Mouse (Mus musculus): ENCODE results near the gene Mmp11.

Gene Mmp11

DNA sequence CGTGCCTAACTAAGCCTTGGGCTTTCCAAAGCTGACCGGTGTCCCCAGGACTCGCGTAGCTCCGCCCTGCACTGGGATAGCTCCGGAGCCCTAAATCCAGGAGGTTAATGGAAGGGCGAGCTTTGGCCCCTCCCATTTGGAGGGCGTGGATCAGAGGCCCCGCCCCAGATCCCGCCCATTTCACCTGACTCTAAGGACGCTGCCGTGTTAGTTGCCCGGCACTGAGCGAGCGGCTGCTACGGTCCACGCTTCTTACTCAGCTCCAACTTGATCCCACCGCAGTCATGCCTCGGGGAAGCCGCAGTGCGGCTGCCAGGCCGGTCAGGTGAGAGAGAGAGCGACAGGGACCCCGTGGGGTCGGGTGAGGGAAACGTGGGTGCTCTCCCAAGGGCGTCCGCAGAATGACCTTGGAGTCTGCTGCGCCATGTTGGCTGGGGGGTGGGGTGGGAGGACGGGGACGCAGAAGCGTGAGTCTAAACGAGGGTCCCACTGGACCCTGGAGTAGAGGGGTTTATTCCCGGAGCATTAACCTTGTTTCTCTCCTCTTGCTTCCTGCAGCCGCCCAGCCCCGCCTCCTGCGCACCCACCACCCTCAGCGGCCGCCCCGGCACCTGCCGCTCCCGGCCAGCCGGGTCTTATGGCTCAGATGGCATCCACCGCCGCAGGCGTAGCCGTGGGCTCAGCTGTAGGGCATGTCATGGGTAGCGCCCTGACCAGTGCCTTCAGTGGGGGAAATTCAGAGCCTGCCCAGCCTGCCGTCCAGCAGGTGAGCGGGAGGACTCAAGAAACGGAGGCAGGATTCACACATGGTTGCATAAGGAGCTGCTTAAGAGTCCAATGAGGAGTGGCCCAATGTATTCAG is at the start of gene Mmp11:
Gene Mmp11, minus strand, starts transcription at position 817 of the 862 bp plus-strand sequence.
- DNase-seq = peak; percentile 78

DNA sequence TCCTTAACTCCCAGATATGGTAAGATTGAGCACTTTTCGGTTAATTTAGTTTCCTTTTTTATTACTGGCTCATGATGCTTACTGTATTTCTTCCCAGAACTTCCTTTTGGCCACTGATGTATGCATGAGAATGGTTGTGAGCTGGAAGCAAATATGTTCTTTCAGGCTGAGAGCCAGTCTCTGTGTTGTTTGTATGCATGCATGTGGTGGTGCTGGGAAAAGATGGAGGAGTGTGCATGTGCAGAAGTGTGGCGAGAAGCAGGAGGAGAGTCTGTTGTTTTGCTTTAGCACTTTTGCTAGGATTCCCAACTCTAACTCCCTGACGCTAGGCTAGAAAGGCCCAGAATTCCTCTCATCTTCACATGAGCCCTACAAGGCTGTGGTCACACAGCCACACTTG is 43.1 kb upstream of the Mmp11 start:
- DNase-seq = peak; percentile 11

DNA sequence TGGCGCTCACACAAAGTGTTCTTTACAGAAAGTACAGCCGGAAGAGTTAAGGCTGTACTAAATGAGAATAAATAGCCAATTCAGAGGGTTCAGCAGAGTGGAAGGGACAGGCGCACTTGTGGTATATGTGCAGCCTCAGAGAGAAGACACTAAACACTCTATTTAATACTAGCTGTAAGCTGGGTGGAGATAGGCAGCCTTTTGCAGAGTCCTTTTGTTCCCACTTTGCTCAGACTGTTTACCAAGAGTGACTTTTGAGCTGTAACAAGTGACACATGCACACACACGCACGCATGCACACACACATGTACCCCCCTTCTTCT is 42.5 kb upstream of the Mmp11 start:
- DNase-seq = no peak

DNA sequence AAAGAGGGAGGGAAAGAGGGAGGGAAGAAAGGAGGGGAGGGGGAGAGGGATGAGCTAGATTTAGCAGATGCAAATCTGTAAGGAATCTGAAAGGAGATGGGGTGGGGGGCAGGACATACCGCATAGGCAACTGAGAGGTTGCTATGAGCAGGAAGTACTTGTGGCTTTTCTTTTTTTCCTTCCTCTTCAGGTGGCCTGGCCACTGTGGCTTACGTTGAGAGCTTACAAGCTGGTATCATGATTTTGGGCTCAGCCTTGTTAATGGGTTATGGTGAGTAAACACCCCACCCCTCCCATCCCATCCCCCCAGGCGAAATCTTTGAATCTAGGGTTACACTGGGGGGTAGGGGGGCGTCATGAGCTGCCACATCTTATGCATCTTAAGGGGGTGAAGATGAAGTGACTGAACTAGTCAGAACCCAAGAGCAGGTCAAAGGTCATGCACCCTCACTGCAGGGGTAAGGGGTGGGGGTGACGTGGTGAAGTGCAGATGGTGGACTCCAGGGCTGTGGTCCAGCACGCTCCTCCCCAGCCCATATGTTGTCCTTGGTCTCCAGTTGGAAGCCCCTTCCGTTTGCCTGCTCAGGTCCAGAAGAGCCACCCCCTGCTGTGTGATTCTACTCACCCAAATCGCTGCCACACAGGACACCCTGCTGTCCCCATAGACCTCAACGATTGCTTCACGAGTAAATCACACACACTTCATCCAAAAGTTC is 42.0 kb upstream of the Mmp11 start:
- DNase-seq = no peak

DNA sequence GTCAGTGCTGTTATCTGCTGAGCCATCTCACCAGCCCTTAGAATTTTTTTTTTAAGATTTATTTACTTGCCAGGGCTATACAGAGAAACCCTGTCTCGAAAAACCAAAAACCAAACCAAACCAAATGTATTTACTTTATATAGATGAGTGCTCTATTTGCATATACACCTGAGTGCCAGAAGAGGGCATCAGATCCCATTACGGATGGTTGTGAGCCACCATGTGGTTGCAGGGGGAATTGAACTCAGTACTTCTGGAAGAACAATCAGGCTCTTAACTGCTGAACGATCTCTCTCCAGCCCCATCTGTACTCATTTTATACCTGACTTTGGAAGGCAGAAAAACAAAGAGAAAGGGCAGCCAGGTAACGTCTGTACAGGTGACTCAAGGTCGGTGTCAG is 38.9 kb upstream of the Mmp11 start:
- DNase-seq = no peak

DNA sequence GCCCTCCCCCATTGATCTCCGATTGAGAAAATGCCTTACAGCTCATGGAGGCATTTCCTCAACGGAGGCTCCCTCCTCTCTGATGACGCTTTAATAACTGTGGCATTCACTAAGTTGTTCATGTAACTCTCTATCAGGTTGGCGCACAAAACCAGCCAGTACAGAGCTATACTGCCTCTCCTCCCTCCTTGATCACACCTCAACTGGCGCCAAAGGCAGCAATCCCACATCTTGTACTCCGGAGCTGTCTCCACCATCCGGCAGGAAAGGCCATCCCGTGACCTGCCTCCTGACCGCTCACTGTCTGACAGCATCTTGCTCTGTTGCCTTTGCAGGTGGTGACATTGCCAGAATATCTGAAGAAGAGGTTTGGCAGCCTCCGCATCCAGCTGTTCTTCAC is 37.5 kb upstream of the Mmp11 start:
- DNase-seq = no peak

DNA sequence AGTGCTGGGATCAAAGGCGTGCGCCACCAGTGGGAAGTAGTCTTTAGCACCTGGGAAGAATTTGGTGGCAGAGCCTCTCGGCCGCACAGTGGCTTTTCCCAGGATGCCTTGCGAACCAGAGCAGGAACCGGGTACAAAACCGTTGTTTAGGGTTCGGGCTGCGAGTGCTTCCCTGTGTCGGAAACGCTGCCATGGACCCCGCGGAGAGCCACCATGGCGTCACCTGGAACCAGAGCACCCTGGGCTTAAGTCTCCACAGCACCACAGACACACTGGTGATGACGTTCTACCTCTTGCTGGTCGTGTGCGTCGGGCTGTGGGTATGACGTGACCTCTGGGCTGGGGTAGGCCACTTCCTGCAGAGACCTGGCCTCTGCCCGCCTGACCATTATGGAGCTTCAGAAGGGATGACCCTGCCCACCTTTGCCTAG is 18.1 kb upstream of the Mmp11 start, which contains the start of gene Gm5134:
Gene Gm5134, plus strand, starts transcription at position 134 of the 431 bp plus-strand sequence.
- no peak for DNase-seq

DNA sequence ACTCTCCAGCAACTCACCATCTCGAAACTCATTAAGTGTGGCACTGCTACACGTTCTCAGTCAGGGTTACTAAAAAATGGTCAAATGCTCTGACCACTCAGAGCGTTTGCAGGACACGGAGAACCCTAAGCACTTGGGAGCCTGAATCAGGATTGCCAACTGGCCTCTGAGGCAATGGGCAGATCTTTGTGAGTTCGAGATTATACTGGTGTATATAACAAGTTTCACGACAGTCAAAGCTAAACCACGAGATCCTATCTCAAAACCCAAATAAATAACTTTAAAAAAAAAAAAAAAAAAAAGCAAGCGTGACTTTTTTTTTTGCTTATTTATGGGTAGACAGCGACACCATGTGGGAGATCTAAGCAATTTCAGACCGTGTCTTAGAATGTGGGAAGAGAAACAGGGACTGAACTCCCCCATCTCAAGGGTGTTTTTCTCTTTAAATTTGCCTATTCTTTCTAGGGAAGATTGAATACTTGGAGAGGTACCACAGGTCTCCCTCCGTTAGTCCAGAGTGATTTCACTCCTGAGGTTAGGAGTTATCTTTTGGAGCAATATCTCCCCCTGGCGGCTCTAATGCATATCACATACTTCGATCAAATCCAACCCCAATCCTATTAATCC is 15.2 kb upstream of the Mmp11 start:
- DNase-seq = no peak

DNA sequence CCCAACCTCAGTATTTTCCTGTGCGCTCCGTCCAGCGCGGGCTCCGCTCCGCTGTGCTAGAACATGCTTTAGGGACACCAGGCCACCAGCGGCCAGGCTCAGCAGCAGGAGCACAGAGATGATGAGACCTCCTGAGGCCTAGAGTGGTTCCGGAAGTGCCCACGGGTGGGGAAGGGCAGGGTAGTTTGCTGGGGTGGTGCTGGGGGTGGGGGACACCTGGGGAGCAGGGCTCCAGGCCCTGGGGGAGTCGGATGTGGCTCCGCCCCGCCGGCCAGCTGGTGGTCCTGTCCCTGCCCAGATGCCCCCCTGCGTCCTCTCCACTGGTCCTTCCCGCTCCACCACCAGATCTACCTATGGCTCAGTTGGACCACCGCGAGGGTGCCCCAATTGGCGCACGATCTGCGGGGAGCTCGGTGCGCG is 14.5 kb upstream of the Mmp11 start:
- DNase-seq = no peak

DNA sequence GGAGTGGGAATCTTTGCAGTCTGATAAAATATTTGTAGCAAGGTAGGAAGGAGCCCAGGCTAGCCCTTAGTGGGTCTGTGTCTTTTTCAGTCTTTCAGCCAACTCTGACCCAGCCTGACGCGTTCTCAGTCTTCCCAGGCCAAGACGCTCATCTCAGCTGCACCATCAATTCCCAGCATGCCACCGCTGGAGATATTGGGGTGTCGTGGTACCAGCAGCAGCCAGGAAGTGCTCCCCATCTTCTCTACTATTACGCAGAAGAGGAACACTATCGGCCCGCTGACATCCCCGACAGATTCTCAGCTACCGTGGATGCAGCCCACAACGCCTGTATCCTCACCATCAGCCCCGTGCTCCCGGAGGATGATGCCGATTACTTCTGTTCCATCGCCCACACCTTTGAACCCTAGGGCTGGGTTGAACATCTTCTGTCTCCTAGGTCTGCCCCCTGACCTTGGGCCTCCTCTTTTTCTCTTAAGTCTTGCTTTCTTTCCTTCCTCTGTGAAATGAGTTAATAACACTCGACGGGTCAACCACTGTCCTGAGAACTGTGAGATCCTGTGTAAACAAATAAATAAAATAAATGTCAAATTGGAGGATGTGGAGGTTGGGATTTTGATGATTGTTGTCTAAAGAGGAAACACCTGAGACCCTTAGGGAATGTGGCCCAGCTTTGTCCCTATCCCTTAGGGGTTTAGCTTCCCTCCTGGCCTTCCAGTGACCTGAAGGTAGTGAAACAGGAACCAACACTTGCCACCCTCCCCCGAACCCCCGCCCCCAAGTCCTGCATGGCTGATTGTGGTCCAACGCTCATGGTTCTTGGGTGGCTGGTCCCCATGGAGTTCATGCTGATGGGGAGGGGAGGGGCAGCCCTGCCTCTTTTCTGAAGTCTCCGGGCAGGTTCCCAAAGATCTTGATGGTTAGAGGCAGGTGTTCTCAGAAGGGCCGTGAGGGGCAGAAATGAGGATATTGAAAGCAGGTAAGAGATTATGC is 13.1 kb upstream of the Mmp11 start:
- no peak for DNase-seq

DNA sequence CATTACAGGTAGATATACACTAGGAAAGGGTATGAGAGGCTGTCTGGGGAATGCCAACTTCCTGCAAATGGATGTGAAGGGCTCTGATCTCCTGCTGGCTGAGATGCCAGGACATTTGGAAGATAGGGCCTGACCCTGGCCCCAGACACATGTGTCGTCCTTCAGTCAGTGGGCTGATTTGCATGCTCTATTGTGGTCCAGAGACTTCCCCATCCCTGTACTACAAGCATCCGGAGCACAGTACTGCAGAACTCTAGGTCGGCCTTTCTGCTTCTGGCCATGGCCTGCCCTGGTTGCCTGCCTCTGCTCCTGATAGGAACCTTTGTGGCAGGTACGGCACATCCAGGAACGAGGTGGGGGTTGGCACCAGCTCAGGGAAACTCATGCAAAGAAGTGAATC is 11.8 kb upstream of the Mmp11 start:
- DNase-seq = no peak

DNA sequence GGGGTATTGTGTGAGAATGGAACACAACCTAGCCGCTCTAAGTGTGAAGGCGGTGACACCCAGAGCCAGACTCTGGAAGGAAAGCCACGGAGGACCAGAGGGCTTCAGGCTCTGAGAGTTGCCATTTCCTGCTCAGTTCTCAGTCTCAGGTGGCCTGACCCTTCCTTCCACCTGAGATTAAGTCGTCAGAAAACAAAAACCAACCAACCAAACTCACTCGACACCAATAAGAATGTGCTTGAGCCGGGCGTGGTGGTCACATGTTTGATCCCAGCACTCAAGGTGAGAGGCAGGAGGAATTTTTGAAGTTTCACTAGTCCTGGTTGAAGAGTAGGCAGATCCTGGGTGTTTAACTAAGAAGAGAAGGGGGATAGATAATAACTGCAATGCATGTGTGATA is 9.6 kb upstream of the Mmp11 start:
- no peak for DNase-seq

DNA sequence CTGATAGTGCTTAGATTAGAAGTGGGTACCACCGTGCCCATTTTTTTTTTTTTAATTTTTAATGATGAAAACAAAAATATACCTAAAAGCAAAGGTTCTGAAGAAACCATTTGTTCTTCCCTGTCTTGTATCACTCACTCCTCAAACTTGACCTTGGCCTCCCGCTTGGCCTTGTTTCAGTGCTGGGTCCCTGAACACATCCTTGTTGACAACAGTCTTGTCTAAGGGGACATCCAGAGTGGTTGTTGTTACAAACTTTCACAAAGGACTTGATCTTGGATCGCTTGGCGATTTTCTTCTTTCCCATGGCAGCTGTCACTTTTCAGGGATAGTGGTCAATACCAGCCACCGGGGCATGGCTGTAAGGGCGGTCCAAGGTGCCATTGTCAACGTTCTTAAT is 8.9 kb upstream of the Mmp11 start:
- DNase-seq = no peak

DNA sequence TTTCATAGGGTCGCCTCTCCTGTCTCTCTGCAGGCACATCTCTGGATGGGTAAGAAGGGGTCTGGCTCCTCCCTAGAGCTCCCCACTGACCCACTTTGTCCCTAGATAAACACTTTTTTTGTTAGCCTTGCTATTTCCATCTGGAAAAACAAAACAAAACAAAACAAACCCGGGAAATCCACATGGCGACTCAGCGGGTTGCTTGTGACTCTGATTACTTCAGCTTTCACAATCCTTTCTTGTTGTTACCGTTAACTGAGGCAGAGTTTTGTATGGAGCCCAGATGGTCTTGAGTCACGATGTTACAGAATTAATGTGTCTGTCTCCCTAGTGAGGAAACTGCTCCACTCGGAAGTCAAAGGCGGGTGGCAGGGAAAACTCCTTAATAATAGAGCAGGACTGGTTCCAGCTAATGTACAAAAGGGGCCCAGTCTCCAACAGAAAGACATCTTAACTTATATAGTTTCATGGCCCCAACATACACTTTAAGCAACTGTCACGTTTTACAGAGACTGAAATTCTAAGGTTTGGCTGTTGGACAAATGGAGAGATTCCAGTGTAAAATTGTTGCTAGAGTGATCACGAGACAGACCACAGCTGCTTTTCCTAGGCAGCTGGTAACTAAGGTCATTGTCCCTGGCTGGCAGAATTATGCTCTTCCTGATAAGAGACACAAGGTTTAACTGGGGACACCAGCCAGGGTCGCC is 7.9 kb upstream of the Mmp11 start:
- DNase-seq = no peak

DNA sequence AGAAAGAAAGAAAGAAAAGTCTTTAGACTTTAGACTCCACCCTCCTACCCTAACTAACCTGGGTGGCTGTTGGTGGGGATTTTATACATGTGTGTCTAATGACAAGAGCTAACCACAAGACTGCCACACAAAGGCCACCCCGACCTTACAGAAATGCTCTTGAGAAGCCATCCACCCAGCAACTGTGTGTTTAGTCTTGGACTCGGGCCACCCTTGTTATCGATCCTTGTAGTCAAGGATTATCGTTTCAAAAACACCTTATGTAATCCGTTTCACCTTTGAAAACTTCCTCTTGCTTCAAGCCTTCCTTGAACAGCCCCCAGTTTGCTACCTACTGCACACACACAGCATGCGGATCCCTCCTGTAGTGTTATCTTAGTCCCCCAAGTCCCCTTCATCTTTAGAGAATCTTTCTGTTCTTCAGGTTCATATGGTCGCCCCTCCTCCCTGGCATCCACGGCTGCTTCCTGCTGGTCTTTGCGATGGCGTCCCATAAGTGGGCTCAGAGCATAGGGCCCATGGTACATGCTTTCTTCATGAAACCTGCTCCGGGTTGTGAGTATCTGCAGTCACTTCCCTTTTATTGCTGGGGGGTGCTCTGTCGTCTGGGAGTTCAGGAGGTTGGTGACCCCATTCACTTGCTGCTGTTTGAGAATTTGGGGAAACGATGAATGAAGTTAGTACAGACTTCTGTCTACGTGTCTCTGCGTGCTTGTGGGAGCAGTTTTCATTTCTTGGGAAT is 6.6 kb upstream of the Mmp11 start, which contains the start of gene Vpreb3:
Gene Vpreb3, plus strand, starts transcription at position 322 of the 742 bp plus-strand sequence.
- DNase-seq = no peak

DNA sequence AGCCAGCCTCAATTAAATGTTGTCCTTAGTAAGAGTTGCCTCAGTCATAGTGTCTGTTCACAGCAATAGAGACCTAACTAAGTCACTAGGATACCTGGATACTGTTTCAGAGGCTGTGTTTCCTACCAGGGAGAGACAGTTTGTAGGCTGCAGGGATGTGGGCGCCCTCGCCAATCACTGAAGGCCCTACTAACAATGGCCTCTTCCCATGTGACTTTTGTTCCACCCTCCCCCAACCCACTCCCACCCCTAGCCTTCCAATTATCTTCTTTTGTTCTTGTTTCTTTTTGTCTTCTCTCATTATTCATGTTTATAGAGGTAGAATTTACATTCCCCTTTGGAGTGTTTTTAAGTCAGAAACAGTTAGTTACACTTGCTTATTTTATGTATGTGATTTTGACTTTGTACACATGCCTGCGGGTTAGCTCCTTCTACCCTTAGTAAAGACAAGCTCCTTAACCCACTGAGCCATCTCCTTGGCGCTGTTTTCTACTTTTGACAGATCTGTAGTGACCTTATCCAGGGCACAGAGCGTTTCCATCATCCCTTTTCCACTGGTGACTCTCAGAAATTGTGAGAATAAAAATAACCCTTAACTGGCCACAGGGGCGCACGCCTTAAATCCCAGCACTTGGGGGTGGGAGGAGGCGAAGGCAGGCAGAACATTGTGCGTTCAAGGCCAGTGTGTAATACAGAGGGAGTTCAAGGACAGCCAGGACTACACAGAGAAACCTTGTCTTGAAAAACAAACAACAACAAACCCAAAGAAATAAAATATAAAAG is 4.9 kb upstream of the Mmp11 start:
- DNase-seq = no peak

DNA sequence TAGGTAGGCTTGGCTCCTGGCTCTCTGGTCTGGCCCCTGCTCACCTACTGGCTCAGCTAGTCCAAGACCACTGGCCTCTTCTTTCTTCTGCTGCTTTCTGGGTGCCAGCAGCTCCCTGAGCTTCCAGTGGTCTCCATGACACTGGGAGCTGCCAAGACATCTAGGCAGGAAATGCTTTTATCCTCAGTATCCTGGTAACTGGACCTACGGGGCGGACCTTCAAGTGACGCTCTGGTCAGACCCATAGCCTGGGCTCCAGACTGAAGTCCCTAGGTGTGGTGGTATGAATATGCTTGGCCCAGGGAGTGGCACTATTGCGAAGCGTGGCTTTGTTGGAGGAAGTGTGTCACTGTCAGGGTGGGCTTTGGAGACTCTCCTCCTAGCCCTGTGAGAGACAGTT is 4.2 kb upstream of the Mmp11 start, which contains the start of gene Gm867:
Gene Gm867, minus strand, starts transcription at position 153 of the 400 bp plus-strand sequence.
- DNase-seq = no peak

DNA sequence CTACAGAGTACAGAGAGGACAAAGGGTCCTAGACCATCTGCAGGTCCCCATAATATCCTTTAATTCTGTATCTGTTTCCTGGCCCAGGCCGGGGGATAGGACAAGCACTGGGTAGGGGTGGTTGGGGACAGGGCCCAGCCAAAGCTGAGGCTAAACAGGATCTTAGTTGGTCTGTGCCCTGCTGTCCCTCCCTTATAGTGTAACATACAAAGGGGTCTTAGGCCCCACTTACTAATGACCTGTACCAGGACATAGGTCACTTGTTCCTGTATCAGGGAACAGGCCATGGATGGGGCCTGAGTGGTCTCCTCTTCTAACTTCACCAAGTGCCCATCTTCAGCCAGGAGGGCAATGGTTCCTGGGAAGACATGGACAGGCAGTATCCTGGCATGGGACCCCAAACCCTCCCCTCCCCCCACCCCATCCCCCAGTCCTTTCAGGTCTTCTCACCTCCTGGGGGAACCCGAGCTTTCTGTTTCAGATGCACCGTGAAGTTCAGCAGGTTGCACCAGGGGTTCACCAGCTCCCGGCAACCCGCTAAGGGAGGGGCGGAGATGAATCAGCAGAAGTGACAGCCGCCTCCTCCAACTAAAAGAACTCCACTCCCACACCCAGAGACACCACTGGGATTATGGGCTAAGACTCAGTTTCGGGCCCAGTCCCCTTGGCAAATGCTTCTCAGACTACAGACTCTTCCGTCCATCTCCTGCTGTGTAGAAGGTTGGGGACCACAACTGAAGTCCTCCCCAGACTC is 3.4 kb upstream of the Mmp11 start:
- no peak for DNase-seq
